Mouse (Mus musculus) pancreas, adult 10 weeks (tissue): ENCODE data around the gene Rnf185. TPM values are rescaled to one million over a fixed set of nuclear protein-coding genes. Genes with fewer than 3 reads are reported as not detected.

Source experiments
- polyA plus RNA-seq: library from polyadenylated mRNA; stranded (reverse); fragments of 350-450 nt; fragmentation: Illumina TruSeq; extraction: RNeasy Lipid Tissue Mini Kit (QIAGEN cat#74804); gene quantifications from one replicate; pipeline ENCODE4 v1.2.3, GENCODE M21; 2015; ENCODE audit warnings: low read depth, low replicate concordance; ENCODE audit not compliant: insufficient read depth

The Rnf185 gene
- polyA plus RNA-seq = 8.9 TPM

GRCm38 (mm10) chr11:3452167-3452639, at the start of gene Rnf185:
Rnf185 (minus strand) TSS chr11:3452363.

GRCm38 (mm10) chr11:3487952-3488570, 35.9 kb upstream of the Rnf185 start, which contains the start of gene Pla2g3:
Pla2g3 (plus strand) TSS chr11:3488284.

GRCm38 (mm10) chr11:3408997-3409732, 43.0 kb downstream of the Rnf185 start, which contains the start of gene Limk2:
Limk2 (minus strand) TSS chr11:3409189.

Other genes starting within 250 kb of the Rnf185 start
- 9.3 TPM for gene Eif4enif1, start 250.0 kb downstream of the Rnf185 start, polyA plus RNA-seq
- gene Drg1, start 185.9 kb downstream of the Rnf185 start, polyA plus RNA-seq = 22.0 TPM
- 5.4 TPM for gene Patz1, start 163.5 kb downstream of the Rnf185 start, polyA plus RNA-seq
- gene Pik3ip1, start 122.0 kb downstream of the Rnf185 start, polyA plus RNA-seq = 4.2 TPM
- 20.8 TPM for gene Limk2, start 43.2 kb downstream of the Rnf185 start, polyA plus RNA-seq
- gene Pla2g3, start 35.9 kb upstream of the Rnf185 start, polyA plus RNA-seq = 0.72 TPM
- gene Inpp5j, start 52.5 kb upstream of the Rnf185 start, polyA plus RNA-seq = 8.3 TPM
- gene Selenom, start 62.3 kb upstream of the Rnf185 start, polyA plus RNA-seq = 57.2 TPM
- 18.6 TPM for gene Smtn, start 88.2 kb upstream of the Rnf185 start, polyA plus RNA-seq
- gene Morc2a, start 196.8 kb upstream of the Rnf185 start, polyA plus RNA-seq = 6.6 TPM